Mouse (Mus musculus) CH12.LX (cell line): ENCODE data around the gene Zfp819. TPM values are rescaled to one million over a fixed set of nuclear protein-coding genes. Genes with fewer than 3 reads are reported as not detected.

ENCODE experiments used
- DNase-seq: peaks from one replicate; pipeline ENCODE4 v3.0.0-alpha.2; 2013; ENCODE audit errors: extremely low read depth
- H3K27ac ChIP-seq: 2 replicates; pipeline ENCODE4 v1.5.1; 2012; ENCODE audit warnings: low read depth, mild to moderate bottlenecking, control low read depth, moderate library complexity; ENCODE audit not compliant: insufficient read depth
- H3K27me3 ChIP-seq: replicated peaks from 2 replicates; pipeline ENCODE3; 2012; ENCODE audit warnings: inconsistent platforms
- H3K36me3 ChIP-seq, 2 experiments: replicated peaks in 1 of 2; 2 replicates each; pipeline versions ENCODE3 to v1.6.1; 2012; ENCODE audit warnings: inconsistent platforms in 1 of 2, low read length in 1 of 2, mild to moderate bottlenecking in 1 of 2, mixed read lengths in 1 of 2, moderate library complexity in 1 of 2; ENCODE audit not compliant: control insufficient read depth in 1 of 2, insufficient read depth in 1 of 2
- H3K4me1 ChIP-seq, 2 experiments: 2 replicates each; pipeline ENCODE4 v1.6.1; 2012; ENCODE audit warnings: inconsistent platforms in 1 of 2, moderate library complexity in 1 of 2; ENCODE audit not compliant: insufficient read depth in 2 of 2, control insufficient read depth in 1 of 2
- H3K4me2 ChIP-seq: 2 replicates; pipeline ENCODE4 v1.6.1; 2012; ENCODE audit warnings: low read depth, mild to moderate bottlenecking, control low read depth; ENCODE audit not compliant: poor library complexity, insufficient read depth, severe bottlenecking
- H3K4me3 ChIP-seq, 3 experiments: fragments of 150-350 bp in 1 of 3; sonication (generic) in 1 of 3; replicated peaks in 1 of 3; 2 replicates each; pipeline versions ENCODE3 to v1.5.1; 2011 to 2012; ENCODE audit warnings: low read depth in 2 of 3, low read length in 2 of 3, mild to moderate bottlenecking in 2 of 3, moderate library complexity in 2 of 3, control low read depth in 1 of 3, improper control_type of control experiment in 1 of 3, inconsistent platforms in 1 of 3, mixed read lengths in 1 of 3; ENCODE audit not compliant: poor library complexity in 1 of 3
- H3K79me2 ChIP-seq: replicated peaks from 2 replicates; pipeline ENCODE4 v1.6.1; 2012; ENCODE audit warnings: mild to moderate bottlenecking, moderate library complexity; ENCODE audit not compliant: control insufficient read depth, poor library complexity, insufficient read depth, severe bottlenecking; ENCODE audit errors: extremely low read depth
- H3K9ac ChIP-seq: 2 replicates; pipeline ENCODE4 v1.6.1; 2012; ENCODE audit warnings: low read depth, mild to moderate bottlenecking, control low read depth, moderate library complexity; ENCODE audit not compliant: insufficient read depth
- H3K9me3 ChIP-seq: replicated peaks from 2 replicates; pipeline ENCODE3; 2012; ENCODE audit warnings: low read length, inconsistent platforms, mixed read lengths
- BHLHE40 ChIP-seq: IDR thresholded peaks from 2 replicates; pipeline ENCODE4 v1.6.1; 2011; ENCODE audit warnings: mild to moderate bottlenecking, low read depth, low read length, improper control_type of control experiment
- CHD1 ChIP-seq: IDR thresholded peaks from 2 replicates; pipeline ENCODE4 v1.6.1; 2012; ENCODE audit warnings: low read depth, low read length, improper control_type of control experiment, inconsistent platforms
- CHD2 ChIP-seq: IDR thresholded peaks from 2 replicates; pipeline ENCODE4 v1.6.1; 2011; ENCODE audit warnings: low read length, improper control_type of control experiment
- CTCF ChIP-seq, 2 experiments: IDR thresholded peaks in 1 of 2; conservative IDR thresholded peaks in 1 of 2; 2 replicates each; pipeline ENCODE4 v1.5.1; 2011 to 2012; ENCODE audit warnings: low read depth in 2 of 2, low read length in 2 of 2, improper control_type of control experiment in 1 of 2, inconsistent platforms in 1 of 2, mild to moderate bottlenecking in 1 of 2, moderate library complexity in 1 of 2
- E2F4 ChIP-seq: IDR thresholded peaks from 2 replicates; pipeline ENCODE4 v1.6.1; 2011; ENCODE audit warnings: low read depth, low read length, improper control_type of control experiment; ENCODE audit not compliant: insufficient replicate concordance
- ELF1 ChIP-seq: IDR thresholded peaks from 2 replicates; pipeline ENCODE4 v1.6.1; 2014; ENCODE audit warnings: low read depth, mild to moderate bottlenecking, inconsistent platforms, low read length, improper control_type of control experiment
- EP300 ChIP-seq: IDR thresholded peaks from 2 replicates; pipeline ENCODE4 v1.6.1; 2011; ENCODE audit warnings: low read length, improper control_type of control experiment
- GABPA ChIP-seq: IDR thresholded peaks from 2 replicates; pipeline ENCODE4 v1.6.1; 2012; ENCODE audit warnings: low read depth, low read length, improper control_type of control experiment, inconsistent platforms; ENCODE audit not compliant: insufficient replicate concordance
- HCFC1 ChIP-seq: IDR thresholded peaks from 2 replicates; pipeline ENCODE4 v1.6.1; 2012; ENCODE audit warnings: low read depth, mild to moderate bottlenecking, inconsistent platforms, low read length, improper control_type of control experiment
- JUND ChIP-seq: conservative IDR thresholded peaks from 2 replicates; pipeline ENCODE4 v1.6.1; 2011; ENCODE audit warnings: low read depth, low read length, improper control_type of control experiment
- MAFK ChIP-seq: IDR thresholded peaks from 2 replicates; pipeline ENCODE4 v1.6.1; 2011; ENCODE audit warnings: low read length, improper control_type of control experiment; ENCODE audit not compliant: insufficient replicate concordance
- MAX ChIP-seq: IDR thresholded peaks from 2 replicates; pipeline ENCODE4 v1.6.1; 2011; ENCODE audit warnings: low read length, improper control_type of control experiment
- MAZ ChIP-seq: IDR thresholded peaks from 2 replicates; pipeline ENCODE4 v1.6.1; 2012; ENCODE audit warnings: low read depth, mild to moderate bottlenecking, inconsistent platforms, low read length, improper control_type of control experiment, moderate library complexity
- MEF2A ChIP-seq: IDR thresholded peaks from 2 replicates; pipeline ENCODE4 v1.6.1; 2014; ENCODE audit warnings: low read depth, mild to moderate bottlenecking, inconsistent platforms, low read length, improper control_type of control experiment, borderline replicate concordance
- MXI1 ChIP-seq: IDR thresholded peaks from 2 replicates; pipeline ENCODE4 v1.6.1; 2011; ENCODE audit warnings: mild to moderate bottlenecking, low read depth, low read length, improper control_type of control experiment
- NRF1 ChIP-seq: IDR thresholded peaks from 2 replicates; pipeline ENCODE4 v1.6.1; 2014; ENCODE audit warnings: low read depth, mild to moderate bottlenecking, inconsistent platforms, low read length, improper control_type of control experiment, moderate library complexity
- PAX5 ChIP-seq: IDR thresholded peaks from 2 replicates; pipeline ENCODE4 v1.6.1; 2012; ENCODE audit warnings: low read length, inconsistent platforms, mixed read lengths
- POLR2A ChIP-seq: IDR thresholded peaks from 2 replicates; pipeline ENCODE4 v1.6.1; 2011; ENCODE audit warnings: low read depth, mild to moderate bottlenecking, improper control_type of control experiment, low read length
- RCOR1 ChIP-seq: conservative IDR thresholded peaks from 2 replicates; pipeline ENCODE4 v1.6.1; 2012; ENCODE audit warnings: low read depth, mild to moderate bottlenecking, inconsistent platforms, low read length, improper control_type of control experiment
- TCF12 ChIP-seq: IDR thresholded peaks from 2 replicates; pipeline ENCODE4 v1.6.1; 2014; ENCODE audit warnings: low read depth, mild to moderate bottlenecking, inconsistent platforms, low read length, improper control_type of control experiment
- UBTF ChIP-seq: IDR thresholded peaks from 2 replicates; pipeline ENCODE4 v1.6.1; 2012; ENCODE audit warnings: low read depth, mild to moderate bottlenecking, inconsistent platforms, low read length, improper control_type of control experiment, moderate library complexity
- USF1 ChIP-seq: IDR thresholded peaks from 2 replicates; pipeline ENCODE4 v1.6.1; 2014; ENCODE audit warnings: low read depth, mild to moderate bottlenecking, inconsistent platforms, low read length, improper control_type of control experiment
- USF2 ChIP-seq: conservative IDR thresholded peaks from 2 replicates; pipeline ENCODE4 v1.6.1; 2011; ENCODE audit warnings: low read depth, low read length, improper control_type of control experiment
- ZKSCAN1 ChIP-seq: IDR thresholded peaks from 2 replicates; pipeline ENCODE4 v1.6.1; 2012; ENCODE audit warnings: low read depth, inconsistent platforms, low read length, improper control_type of control experiment, borderline replicate concordance
- ZMIZ1 ChIP-seq: IDR thresholded peaks from 2 replicates; pipeline ENCODE4 v1.6.1; 2012; ENCODE audit warnings: low read depth, mild to moderate bottlenecking, inconsistent platforms, low read length, improper control_type of control experiment
- ZNF384 ChIP-seq: IDR thresholded peaks from 2 replicates; pipeline ENCODE4 v1.6.1; 2012; ENCODE audit warnings: low read depth, low read length, improper control_type of control experiment, inconsistent platforms
- dilution Hi-C: fragments of 300-500 bp; cut with MboI; formaldehyde crosslinking; loops from 2 replicates; pipeline ENCODE4 v1.14.3; 2020; ENCODE audit warnings: low sequenced_read_pairs; ENCODE audit not compliant: extremely low pct_unique_long_range_greater_than_20kb, extremely low pct_ligation_motif_present
- in situ Hi-C: fragments of 300-500 bp; cut with MboI; formaldehyde crosslinking; loops from 3 replicates; pipeline ENCODE4 v1.14.3; 2019; ENCODE audit warnings: low sequenced_read_pairs, low pct_ligation_motif_present, low pct_unique_long_range_greater_than_20kb, mixed read lengths
- polyA plus RNA-seq: library from polyadenylated mRNA; unstranded; fragments of >175 nt; gene quantifications from 2 replicates; pipeline ENCODE4 v1.2.1, GENCODE M21; 2012; ENCODE audit warnings: low read depth; ENCODE audit not compliant: insufficient read length
- total RNA-seq, 2 experiments: library from RNA; depleted of rRNA; stranded (reverse); fragments of 300-350 nt in 1 of 2; fragments of >200 nt in 1 of 2; gene quantifications; 2 replicates each; pipeline ENCODE4 v1.2.3; 2012 to 2014

Zfp819 gene
- total and polyA plus RNA-seq, 3 experiments = not detected

DNA sequence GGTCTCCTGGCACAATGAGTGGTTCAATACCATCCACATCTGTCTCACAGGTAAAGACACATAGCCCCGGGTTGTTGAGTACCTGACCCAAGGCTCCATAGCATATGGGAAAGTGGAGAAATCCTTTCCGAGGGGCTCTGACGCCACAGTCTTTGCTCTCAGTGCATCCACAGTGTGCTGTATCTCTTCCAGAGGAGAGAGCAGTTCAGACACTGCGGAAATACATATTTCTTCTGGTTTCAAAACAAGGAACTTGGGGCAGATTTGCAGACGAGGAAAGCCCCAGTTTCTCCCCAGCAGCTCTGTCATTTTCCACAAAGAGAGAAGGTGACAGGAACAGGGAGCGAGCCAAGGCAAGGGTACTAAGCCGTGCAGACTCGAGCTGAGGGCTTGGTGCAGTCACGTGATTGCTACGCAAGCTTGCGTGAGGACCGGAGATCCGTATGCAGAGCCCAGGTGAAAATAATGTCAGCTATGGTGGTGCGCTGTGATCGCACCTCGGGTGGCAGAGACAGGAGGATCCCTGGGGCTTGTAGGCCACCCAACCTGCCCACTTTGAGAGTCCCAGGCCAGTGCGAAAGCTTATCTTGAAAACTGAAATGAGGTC, 36.2 kb downstream of the Zfp819 start:
- no peak for DNase-seq
- no peak overlapping the region for H3K27ac ChIP-seq
- no peaks in the 10 kb centered on the region for H3K27me3 ChIP-seq
- no peak overlapping the region for H3K4me3 ChIP-seq
- no peaks in the 10 kb centered on the region for H3K79me2 ChIP-seq
- dilution Hi-C loops = no loop called here
- H3K4me2 ChIP-seq = 0 out of 2 replicates have a peak overlapping the region, but pooled peaks have one; percentile 5
- no peak overlapping the region for H3K9ac ChIP-seq
- no peaks in the 10 kb centered on the region for H3K9me3 ChIP-seq
- in situ Hi-C loops = no loop called here
- H3K36me3 ChIP-seq = no peaks in the 10 kb centered on the region
- peaks cover 0 to 5% of the 10 kb centered on the region in 2 experiments; a peak in 1 of 4 replicates for H3K4me1 ChIP-seq
- no peak for TF ChIP-seq HCFC1
- no peak for TF ChIP-seq CHD2
- TF ChIP-seq BHLHE40 = peak; percentile 70
- no peak for TF ChIP-seq MAX
- peak; percentile 70 for TF ChIP-seq USF1
- TF ChIP-seq PAX5 = no peak
- TF ChIP-seq USF2 = peak; percentile 58
- no peak for TF ChIP-seq ZMIZ1
- TF ChIP-seq NRF1 = no peak

DNA sequence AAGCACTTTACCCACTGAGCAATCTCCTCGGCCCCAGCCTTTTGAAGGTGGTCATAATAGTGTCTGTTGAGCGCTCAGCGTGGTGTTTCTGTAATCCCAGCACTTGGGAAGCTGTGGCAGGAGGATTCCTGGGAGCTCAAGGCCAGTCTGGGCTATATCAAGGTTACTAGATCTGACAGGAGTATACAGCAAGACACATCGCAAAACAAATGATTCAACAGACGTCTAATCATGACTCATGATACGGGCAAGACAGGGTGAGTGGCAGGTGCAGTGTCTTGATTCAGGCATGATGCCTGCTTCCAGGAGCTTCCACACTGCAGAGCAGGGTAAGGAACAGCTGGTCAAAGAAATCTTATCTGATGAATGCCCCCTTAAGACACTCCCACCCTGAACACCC, 45.7 kb downstream of the Zfp819 start:
- Histone ChIP-seq H3K9ac (no peak overlapping the region), H3K4me2 (no peak overlapping the region), H3K4me3 (no peak overlapping the region), H3K9me3 (peaks cover 2% of the 10 kb centered on the region), H3K4me1 (peaks cover 0 to 4% of the 10 kb centered on the region in 2 experiments; a peak in 1 of 4 replicates), H3K27ac (no peak overlapping the region), H3K79me2 (no peaks in the 10 kb centered on the region), H3K36me3 (no peaks in the 10 kb centered on the region), H3K27me3 (peaks cover 2% of the 10 kb centered on the region)
- in situ Hi-C loops = no loop called here
- dilution Hi-C loops = no loop called here
- TF ChIP-seq EP300 = no peak
- TF ChIP-seq ZMIZ1 = no peak
- no peak for TF ChIP-seq UBTF
- no peak for TF ChIP-seq USF2
- TF ChIP-seq HCFC1 = no peak
- no peak for TF ChIP-seq CTCF (conservative IDR thresholded peaks at IDR 0.05 in 1 of 2, IDR thresholded peaks at IDR 0.05 in 1 of 2; ENCODE audit: low read depth in 2 of 2, low read length in 2 of 2)
- no peak for TF ChIP-seq POLR2A
- no peak for TF ChIP-seq ZKSCAN1
- TF ChIP-seq NRF1 = no peak
- DNase-seq = no peak

DNA sequence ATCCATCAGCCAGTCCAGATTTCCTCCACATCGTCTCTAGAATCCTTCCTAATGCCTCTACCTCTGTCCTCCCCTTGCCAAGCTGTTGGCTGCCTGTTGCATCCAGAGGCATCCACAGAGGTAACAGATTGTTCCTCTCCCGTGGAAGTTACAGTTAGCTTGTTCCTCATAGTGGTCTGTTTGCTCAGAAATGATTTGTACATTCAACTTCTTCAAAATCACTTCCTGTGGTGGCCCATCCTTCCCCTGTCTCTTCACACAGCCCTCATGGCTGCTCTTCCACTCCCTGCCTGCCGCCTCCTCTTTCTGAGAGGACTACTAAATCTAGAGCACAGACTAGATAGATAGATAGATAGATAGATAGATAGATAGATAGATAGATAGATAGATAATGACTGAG, 47.5 kb downstream of the Zfp819 start:
- peaks cover 2% of the 10 kb centered on the region for H3K27me3 ChIP-seq
- H3K9ac ChIP-seq = no peak overlapping the region
- DNase-seq = no peak
- no peak overlapping the region for H3K4me3 ChIP-seq
- no peak overlapping the region for H3K27ac ChIP-seq
- H3K4me2 ChIP-seq = no peak overlapping the region
- dilution Hi-C loops (no loop called here), in situ Hi-C loops (no loop called here)
- H3K79me2 ChIP-seq = no peaks in the 10 kb centered on the region
- no peaks in the 10 kb centered on the region for H3K36me3 ChIP-seq
- TF ChIP-seq MAZ (no peak), TCF12 (no peak), JUND (no peak), MXI1 (no peak), ELF1 (no peak), E2F4 (no peak), ZNF384 (no peak), PAX5 (no peak), RCOR1 (no peak), USF2 (no peak), MEF2A (no peak), GABPA (no peak), EP300 (no peak), MAFK (no peak), CHD1 (no peak)
- H3K9me3 ChIP-seq = peaks cover 2% of the 10 kb centered on the region
- H3K4me1 ChIP-seq = peaks cover 0 to 4% of the 10 kb centered on the region in 2 experiments; a peak in 1 of 4 replicates
